Mouse (Mus musculus) left cerebral cortex, postnatal 4 days (tissue): ENCODE results near the gene Fam167b. TPM values are rescaled to one million over a fixed set of nuclear protein-coding genes. Genes with fewer than 3 reads are reported as not detected.
"Not testable (repeated sequence)": the region's sequence is repeated elsewhere in the genome, so short reads cannot be mapped to it uniquely, and the experiment has no call there.

Experiments
- DNase-seq: peaks from one replicate; pipeline ENCODE4 v3.0.0-alpha.2; 2022
- intact Hi-C: fragments of 180-260 bp; cut with DNase I; formaldehyde crosslinking; loops from one replicate; pipeline ENCODE4 v1.15.1; 2025
- total RNA-seq, 2 experiments: library from RNA; stranded (reverse); gene quantifications; 2 replicates each; pipeline ENCODE4 v1.2.3; 2021

Fam167b gene
- total RNA-seq, 2 experiments from 2014 or later, result not detected

- no peak for DNase-seq
- intact Hi-C loops, result no loop called here
These were observed 14.6 kb downstream of the Fam167b start for GRCm38 (mm10) chr4:129563718-129564117.

- DNase-seq, result no peak
- intact Hi-C loops, result no loop called here
These were observed 17.2 kb downstream of the Fam167b start for GRCm38 (mm10) chr4:129561184-129561583.

DNA sequence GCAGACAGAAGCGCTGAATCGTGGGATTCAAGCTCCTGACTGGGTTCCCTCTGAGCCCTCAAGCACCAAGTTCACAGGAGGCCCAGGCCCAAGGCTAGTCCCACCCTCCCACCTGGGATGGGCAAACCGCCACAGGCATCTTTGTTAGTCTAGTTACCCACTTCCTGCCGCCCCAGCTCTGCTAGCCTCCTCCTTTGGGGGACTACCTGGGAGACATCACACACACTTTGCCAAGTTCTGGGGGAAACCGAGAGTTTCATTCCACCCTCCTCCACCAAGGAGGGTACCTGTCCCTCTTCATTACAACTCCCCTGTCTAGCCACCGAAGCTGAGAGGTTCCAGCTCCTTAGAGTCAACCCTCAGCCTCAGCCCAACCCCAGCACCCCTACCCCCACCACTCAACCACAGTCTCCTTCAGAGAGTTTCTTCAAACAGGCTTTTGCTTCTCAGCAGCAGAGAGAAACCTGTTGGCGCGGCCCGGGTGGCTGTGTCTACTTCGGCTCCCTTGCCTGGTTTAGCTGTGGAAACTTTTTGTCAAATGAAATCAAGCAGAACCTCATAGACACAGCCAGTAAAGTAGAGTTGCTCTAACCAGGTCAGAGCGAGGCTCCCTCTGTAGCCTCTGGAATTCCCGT is 19.9 kb downstream of the Fam167b start:
- DNase-seq, result no peak
- intact Hi-C loops, result no loop called here

DNA sequence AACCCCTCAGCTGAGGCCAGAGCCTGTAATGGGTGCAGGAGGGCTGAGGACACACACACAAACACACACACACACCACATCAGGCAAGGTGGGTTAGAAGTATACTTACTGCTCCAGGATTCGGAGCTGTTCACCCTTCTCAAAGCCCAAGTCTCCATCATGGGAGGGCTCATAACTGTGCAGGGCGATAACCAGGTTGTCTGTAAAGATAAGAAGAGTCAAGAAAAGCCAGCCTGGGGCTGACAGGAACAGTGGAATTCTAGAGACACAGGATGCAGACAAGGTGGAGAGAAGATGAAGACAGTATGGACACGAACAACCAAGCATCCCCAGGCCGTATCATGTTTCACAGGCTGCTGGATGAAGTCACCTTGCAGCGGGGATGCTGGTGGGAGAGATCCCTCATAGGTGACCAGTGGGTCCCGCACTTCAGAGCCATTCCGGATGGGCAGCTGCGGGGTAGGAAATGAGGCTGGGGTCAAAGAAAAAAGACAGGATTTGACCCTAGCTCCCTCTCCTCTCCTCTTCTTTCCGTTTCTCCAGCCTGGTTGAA is 21.0 kb downstream of the Fam167b start:
- DNase-seq, result no peak
- intact Hi-C loops, result no loop called here

DNA sequence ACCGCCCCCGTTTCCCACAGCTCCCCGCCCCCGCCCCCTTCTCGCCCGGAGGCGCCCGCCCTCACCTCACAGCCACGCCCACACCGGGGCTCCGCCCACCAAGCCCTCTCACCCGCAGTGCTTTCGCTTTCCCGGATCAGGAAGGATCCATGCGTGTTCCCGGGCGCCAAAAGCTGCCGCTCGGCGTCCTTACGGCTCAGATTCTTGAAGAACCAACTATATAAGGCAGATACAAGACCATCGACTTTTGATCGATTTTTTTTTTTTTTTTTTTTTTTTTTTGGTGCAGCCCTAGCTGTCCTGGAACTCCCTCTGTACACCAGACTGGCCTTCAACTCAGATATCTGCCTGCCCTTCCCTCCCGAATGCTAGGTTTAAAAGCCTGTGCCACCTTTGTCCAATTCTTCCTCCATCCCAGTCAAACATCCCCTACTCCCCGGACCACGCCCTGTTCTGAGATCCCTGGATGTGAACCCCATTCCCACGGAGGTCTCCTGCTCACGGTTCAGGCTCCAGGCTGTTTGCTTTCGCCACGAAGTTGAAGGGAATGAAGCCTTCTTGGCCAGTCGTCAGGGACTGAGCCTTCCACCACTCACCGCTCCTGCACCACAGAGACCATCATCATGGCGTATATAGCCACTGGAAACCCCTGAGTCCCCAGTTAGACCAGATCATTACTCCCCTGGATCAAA is 21.7 kb downstream of the Fam167b start:
- DNase-seq, result peak; percentile 91
- intact Hi-C loops, result no loop called here

GRCm38 (mm10) chr4:129555862-129556531 is 22.4 kb downstream of the Fam167b start:
- intact Hi-C loops, result no loop called here
- no peak for DNase-seq

DNA sequence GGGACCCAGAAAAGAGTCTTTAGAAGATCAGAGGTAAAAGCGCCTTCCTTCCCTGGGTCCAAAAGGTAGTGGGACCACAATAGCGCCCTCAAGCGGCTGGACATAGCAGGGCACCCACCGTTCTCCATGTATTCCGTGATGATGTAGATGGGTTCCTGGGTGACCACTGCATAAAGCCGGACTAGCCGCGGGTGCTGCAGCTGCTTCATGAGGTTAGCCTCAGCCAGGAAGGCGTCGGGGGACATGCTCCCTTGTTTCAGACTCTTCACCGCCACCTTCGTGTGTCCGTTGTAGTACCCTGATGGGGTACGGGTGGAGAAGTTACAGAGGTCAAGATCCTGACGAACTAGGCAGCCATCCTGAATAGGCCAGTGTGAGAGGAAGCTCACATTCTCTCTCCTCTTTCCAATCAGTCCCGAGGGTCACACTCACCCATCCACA is 22.9 kb downstream of the Fam167b start:
- DNase-seq, result peak; percentile 52
- intact Hi-C loops, result no loop called here

- DNase-seq, intact Hi-C loops: not testable (repeated sequence)
These were observed 23.8 kb downstream of the Fam167b start for GRCm38 (mm10) chr4:129554512-129554911.

DNA sequence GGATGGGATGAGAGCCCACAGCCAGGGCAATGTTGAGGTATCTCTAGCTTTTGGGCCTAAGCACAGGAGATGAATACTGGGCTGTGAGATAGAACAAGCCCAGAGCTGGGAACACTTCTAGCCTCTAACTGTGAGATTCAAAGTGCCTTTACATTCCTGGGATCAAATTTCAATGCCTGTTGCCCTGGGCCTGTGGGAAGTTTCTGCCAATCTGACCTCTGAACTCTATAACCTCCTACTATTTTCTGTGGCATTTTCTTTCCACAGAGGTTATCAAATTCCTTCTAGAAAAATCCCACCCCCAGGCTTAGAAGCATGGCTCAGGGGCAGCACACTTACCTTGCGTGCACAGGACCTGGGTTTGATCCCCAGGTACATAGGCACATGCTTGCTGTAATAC is 28.1 kb downstream of the Fam167b start:
- intact Hi-C loops, result no loop called here
- DNase-seq, result no peak

GRCm38 (mm10) chr4:129549306-129549705 is 29.0 kb downstream of the Fam167b start:
- peak; percentile 15 for DNase-seq
- intact Hi-C loops, result loop anchor here (5.0 kb wide), 1 partner anchor 53 kb away; the partner anchor contains the start of genes Eif3i and Tmem234

GRCm38 (mm10) chr4:129547631-129548030 is 30.7 kb downstream of the Fam167b start:
- intact Hi-C loops, result loop anchor here (5.0 kb wide), 1 partner anchor 55 kb away; the partner anchor contains the start of genes Eif3i and Tmem234

GRCm38 (mm10) chr4:129544106-129544505 is 34.2 kb downstream of the Fam167b start:
- DNase-seq, result no peak

More at GRCm38 (mm10) chr4:129547631-129548030, 30.7 kb downstream of the Fam167b start:
- not testable (repeated sequence) for DNase-seq

DNA sequence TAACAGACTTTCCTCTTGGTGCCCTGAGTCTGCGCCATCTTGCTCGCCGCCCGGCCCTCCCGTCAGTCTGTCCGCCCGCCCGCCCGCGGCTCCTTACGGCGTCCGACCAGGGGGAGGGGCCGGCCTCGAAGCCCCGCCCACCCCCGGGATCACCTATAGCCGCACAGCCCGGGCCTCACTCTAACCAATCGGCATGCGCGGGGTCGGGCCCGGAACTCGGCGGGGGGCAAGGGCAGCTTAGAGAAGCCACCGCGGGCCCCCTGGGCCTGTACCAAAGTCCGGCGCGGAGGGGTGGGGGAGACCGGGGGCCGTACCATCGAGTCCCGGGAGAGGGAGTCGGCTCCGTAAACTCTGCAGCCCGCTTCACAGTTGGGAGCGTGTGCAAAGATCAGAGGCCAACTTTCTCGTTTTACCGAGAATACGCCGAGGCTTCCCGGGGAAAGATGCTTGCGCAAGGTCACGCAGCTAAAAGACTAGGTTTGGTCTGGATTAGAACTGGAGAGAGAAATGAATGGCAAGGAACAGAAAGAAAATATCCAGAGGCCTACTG is 35.7 kb downstream of the Fam167b start, which contains the start of gene Hdac1:
Gene Hdac1 (minus strand): TSS at position 122 of the 550 bp plus-strand sequence.
- intact Hi-C loops, result no loop called here
- peak; percentile 100 for DNase-seq

More at GRCm38 (mm10) chr4:129544106-129544505, 34.2 kb downstream of the Fam167b start:
- intact Hi-C loops, result no loop called here

- intact Hi-C loops, result no loop called here
- DNase-seq, result peak; percentile 21
These were observed 36.3 kb downstream of the Fam167b start for GRCm38 (mm10) chr4:129541868-129542591.

DNA sequence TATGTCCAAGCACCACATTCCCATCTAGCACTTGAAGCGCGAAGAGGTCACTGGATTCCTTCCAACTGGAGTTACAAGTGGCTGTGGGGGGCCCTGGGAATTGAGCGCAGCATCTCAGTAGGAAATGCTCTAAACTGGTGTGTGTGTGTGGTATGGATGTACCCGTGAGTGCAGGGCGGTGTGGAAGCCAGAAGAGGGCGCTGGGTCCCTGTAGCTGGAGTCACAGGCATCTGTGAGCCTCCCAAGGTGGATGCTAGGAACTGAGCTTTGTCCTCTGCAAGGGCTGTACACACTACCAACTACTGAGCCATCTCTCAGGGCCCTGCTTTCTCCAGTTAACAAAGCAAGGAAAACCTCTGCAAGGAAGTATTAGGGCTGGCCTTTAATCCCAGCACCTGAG is 38.3 kb downstream of the Fam167b start:
- DNase-seq, result peak; percentile 16
- intact Hi-C loops, result no loop called here

GRCm38 (mm10) chr4:129528901-129529300 is 49.4 kb downstream of the Fam167b start:
- DNase-seq, intact Hi-C loops: not testable (repeated sequence)
